Mouse (Mus musculus) right cerebral cortex, postnatal 10 days (tissue): ENCODE measurements at regions not wholly inside any gene's neighbourhood (a gene's known extent, or its start where the extent isn't known, plus 50 kb on each side); places are given as distances from the start of the nearest gene placed in this dataset.

Experiments used
- DNase-seq, 2 experiments: peaks; one replicate each; pipeline ENCODE4 v3.0.0; 2021; ENCODE audit warnings: low spot score in 2 of 2

GRCm38 (mm10) chr16:9255351-9255750, 425.5 kb downstream of the 1810013L24Rik start:
- no peak for DNase-seq

GRCm38 (mm10) chr16:9260966-9261365, 431.1 kb downstream of the 1810013L24Rik start:
- DNase-seq, result no peak

- no peak for DNase-seq
These were observed 434.8 kb downstream of the 1810013L24Rik start for GRCm38 (mm10) chr16:9264554-9265145.

- no peak for DNase-seq
These were observed 437.3 kb downstream of the 1810013L24Rik start for GRCm38 (mm10) chr16:9267204-9267603.

- no peak for DNase-seq
These were observed 440.2 kb downstream of the 1810013L24Rik start for GRCm38 (mm10) chr16:9270099-9270498.

GRCm38 (mm10) chr16:9270671-9271070, 440.8 kb downstream of the 1810013L24Rik start:
- DNase-seq, result no peak

GRCm38 (mm10) chr16:9273751-9274300, 443.9 kb downstream of the 1810013L24Rik start:
- DNase-seq, result no peak

- no peak for DNase-seq
These were observed 444.7 kb downstream of the 1810013L24Rik start for GRCm38 (mm10) chr16:9274583-9275100.

GRCm38 (mm10) chr16:9275426-9275825, 445.5 kb downstream of the 1810013L24Rik start:
- DNase-seq, result no peak

- DNase-seq, result no peak
These were observed 447.2 kb downstream of the 1810013L24Rik start for GRCm38 (mm10) chr16:9277064-9277463.

- no peak for DNase-seq
These were observed 449.8 kb downstream of the 1810013L24Rik start for GRCm38 (mm10) chr16:9279726-9280125.

GRCm38 (mm10) chr16:9280431-9280830, 450.5 kb downstream of the 1810013L24Rik start:
- no peak for DNase-seq

GRCm38 (mm10) chr16:9280931-9281330, 451.0 kb downstream of the 1810013L24Rik start:
- peak; percentile 86 to 95 for DNase-seq

GRCm38 (mm10) chr16:9284423-9284822, 454.5 kb downstream of the 1810013L24Rik start:
- no peak for DNase-seq

- no peak for DNase-seq
These were observed 456.0 kb downstream of the 1810013L24Rik start for GRCm38 (mm10) chr16:9285921-9286320.

- DNase-seq, result no peak
These were observed 457.7 kb downstream of the 1810013L24Rik start for GRCm38 (mm10) chr16:9287557-9287956.

GRCm38 (mm10) chr16:9291356-9292020, 461.6 kb downstream of the 1810013L24Rik start:
- DNase-seq, result no peak

- no peak for DNase-seq
These were observed 473.2 kb downstream of the 1810013L24Rik start for GRCm38 (mm10) chr16:9303134-9303533.

GRCm38 (mm10) chr16:9304079-9304478, 474.2 kb downstream of the 1810013L24Rik start:
- DNase-seq, result no peak

- no peak for DNase-seq
These were observed 480.8 kb downstream of the 1810013L24Rik start for GRCm38 (mm10) chr16:9310744-9311143.

GRCm38 (mm10) chr16:9335626-9336025, 505.7 kb downstream of the 1810013L24Rik start:
- DNase-seq, result no peak

- DNase-seq, result peak; percentile 34 to 41
These were observed 506.2 kb downstream of the 1810013L24Rik start for GRCm38 (mm10) chr16:9336063-9336462.

- DNase-seq, result no peak
These were observed 509.6 kb downstream of the 1810013L24Rik start for GRCm38 (mm10) chr16:9339456-9339855.
